Mouse (Mus musculus): ENCODE measurements around the gene I0C0044D17Rik.

DNA sequence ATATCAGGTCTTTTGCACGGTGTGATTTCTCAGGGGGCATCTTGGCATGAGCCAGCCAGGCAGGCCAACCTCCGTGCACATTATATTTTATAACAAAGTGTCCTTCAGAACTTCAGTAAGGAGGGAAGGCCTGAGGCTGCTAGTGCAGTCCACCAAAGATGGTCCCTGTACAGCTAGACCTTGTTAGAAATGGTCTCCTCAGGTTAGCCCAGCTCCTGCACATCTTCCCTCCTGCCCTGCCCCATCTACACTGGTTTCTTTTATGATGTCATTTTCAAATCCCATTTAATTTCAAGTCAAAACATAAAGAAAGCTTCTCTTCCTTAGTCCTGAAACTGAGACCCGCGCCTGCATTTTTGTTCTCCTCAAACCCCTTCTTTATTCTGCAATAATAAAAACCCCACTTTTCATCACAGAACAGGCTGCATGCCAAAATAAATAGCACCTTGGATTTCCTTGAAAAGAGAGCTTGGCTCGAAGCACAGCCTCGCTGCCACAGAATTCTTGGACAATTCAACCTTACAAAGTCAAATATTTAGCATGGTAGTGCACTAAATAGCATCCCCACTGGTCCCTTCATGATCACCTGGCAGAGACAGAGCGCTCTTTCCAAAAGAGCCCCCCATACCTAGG lies 34.4 kb downstream of the I0C0044D17Rik start:
- TF ChIP-seq EP300 (IDR thresholded peaks at IDR 0.05; ENCODE audit: low read depth) (no peak), CTCF (IDR thresholded peaks at IDR 0.05; ENCODE audit: low read depth) (no peak)

Data from liver, embryonic 14.5 days (tissue).